Mouse (Mus musculus) thymus, postnatal 36 days (tissue): Measurements from ENCODE around the gene Tlk2.

ENCODE experiments used
- DNase-seq, 2 experiments: peaks; one replicate each; pipeline ENCODE4 v3.0.0; 2022; ENCODE audit warnings: mixed read lengths in 2 of 2

Tlk2 gene

DNA sequence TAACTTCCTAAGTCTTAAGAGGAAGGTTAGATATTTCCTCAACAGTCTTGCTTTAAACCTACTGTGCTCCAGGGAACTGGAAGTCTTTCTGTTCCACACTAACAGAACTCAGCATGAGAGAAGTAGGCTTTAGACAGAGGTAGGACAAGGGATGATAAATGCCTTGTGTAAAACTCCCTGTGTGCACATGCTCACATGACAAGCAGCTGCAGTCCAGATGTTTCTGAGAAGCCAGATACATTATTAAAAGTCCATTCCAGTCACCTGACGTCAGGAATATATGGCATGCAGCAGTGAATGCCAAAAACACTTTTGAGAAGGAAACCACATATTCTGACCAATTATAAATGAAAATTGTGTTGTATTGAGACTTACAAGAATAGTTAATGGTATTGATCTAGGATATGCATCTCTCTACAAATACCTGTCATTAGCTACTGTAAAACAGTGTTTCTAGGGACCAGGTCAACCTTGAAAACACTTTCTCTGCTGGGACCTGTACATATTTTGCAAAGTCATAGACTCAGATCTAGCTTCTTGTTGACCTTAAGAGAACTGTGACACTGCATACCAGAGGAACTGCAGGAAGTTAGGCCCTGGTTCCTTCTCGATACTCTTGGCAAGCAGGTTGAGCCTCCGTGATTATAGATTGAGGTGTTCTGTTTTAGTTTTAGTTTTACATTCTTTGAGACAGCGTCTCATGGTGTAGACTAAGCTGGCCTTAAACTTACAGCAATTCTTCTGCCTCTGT is 83.2 kb downstream of the Tlk2 start:
- no peak for DNase-seq

DNA sequence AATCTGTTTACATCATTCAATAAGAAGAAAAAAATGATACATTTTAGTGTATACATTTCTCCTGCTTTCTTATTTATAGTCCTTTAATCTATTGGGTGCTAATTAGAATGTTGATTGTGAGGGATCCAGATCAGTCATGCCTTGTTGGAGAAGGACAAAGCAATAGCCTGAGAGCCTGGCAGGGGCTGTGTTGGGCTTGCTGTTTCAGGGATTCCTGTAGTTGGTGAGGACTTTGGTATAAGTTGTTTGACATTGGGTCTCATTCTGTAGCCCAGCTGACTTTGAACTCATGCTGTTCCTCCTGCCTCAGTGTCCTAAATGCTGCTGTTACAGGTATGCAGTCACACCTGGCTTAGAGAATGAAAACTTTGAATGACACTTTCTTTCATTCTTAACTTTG is 85.9 kb downstream of the Tlk2 start:
- DNase-seq = no peak

DNA sequence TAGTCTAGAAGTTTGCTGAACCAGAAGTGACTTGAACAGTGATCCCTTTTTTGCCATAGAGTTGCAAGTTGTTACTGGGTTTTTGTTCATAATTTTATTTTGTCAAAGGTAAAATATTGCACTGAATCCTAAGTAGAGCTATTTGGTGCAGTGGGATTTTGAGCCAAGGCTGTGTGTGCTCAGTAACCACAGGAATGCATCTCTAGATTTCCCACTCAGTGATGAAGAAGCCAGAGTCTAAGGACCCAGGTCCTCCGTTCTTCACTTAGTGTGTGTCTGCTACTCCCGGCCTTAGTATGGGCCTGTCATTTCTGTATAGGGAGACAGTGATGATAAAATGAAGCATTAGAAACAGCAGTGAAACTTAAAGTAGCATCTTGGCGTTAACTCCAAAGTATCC is 86.4 kb downstream of the Tlk2 start:
- DNase-seq = no peak

DNA sequence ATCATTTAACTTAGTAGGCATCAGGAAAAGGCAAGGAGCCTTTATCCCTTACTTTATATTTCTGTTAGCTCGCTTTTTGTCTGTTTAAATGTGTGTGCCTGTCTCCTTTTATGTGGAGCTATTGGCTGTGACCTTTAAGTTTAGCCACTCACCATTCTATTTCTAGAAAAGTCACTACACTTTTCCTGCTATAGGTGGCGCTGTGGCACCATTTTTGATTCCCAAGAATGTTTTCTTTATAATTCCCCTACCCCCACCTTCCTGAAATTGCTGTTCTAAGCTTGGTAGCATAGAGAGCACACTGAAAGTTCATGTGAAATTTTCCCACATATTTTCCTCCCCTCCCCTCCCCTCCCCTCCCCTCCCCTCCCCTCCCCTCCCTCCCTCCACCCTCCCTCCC is 91.5 kb downstream of the Tlk2 start:
- no peak for DNase-seq

GRCm38 (mm10) chr11:105280456-105280855 is 101.8 kb downstream of the Tlk2 start:
- no peak for DNase-seq

GRCm38 (mm10) chr11:105281291-105281690 is 102.7 kb downstream of the Tlk2 start:
- no peak for DNase-seq

GRCm38 (mm10) chr11:105281763-105282459 is 103.3 kb downstream of the Tlk2 start:
- no peak for DNase-seq

- no peak for DNase-seq
Measured at GRCm38 (mm10) chr11:105282460-105282859, 103.9 kb downstream of the Tlk2 start.

DNA sequence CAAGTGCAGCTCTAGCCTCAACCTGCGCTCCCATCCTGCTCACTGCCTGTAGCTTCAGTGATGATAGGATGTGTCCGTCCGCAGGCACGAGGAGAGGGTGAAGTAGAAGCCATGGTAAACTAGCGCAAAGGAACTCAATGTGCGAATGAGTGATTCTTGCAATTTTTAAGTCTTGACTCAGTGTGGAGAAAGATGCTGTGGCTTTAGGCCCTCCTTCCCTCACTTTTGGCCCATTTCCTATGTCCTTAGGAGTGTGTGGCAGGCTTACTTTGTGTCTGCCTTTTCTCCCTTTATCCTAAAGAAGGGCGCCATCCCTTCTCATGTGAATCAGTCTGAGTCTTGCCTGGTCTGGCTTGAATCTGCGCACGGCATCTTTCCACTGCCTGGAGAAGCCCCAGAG is 104.4 kb downstream of the Tlk2 start:
- no peak for DNase-seq

DNA sequence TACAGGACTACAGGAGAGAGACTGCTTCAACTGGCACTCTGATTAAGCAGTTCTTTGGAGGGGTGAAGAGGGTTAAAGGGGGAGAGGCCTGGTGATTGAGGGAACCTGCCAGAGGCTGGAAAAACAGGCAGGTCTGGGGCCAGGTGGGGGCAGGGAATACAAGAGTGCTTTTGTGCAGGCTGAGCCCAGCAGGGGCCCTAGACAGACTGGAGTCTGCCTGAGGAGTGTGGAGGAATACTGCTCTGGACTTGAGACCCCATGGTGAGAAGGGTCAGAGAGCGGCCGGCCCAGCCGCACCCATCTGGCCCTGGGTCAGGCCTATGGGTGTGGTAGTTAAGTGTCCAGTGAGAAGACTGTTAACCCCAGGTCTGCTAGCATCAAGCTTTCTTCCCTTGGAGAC is 107.1 kb downstream of the Tlk2 start:
- DNase-seq = no peak

DNA sequence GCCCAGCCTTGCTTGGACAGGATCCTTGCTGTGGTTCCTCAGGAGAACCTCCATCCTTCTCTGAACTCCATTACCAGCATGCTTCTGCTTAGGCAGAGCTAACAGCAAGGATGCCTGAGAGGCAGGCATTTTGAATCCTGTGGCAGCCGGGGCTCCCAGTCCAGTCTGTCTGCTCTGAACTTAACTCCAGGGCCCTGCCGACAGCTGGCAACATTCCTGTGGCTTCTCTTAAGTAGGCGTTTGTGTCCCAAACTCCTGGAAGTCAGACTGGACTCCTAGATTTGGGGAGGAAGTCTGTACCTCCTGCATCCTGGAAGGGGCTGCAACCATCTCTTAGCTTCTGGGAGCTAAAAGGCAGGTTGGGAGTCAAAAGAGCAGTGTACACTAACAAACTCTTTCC is 110.8 kb downstream of the Tlk2 start:
- DNase-seq = no peak

DNA sequence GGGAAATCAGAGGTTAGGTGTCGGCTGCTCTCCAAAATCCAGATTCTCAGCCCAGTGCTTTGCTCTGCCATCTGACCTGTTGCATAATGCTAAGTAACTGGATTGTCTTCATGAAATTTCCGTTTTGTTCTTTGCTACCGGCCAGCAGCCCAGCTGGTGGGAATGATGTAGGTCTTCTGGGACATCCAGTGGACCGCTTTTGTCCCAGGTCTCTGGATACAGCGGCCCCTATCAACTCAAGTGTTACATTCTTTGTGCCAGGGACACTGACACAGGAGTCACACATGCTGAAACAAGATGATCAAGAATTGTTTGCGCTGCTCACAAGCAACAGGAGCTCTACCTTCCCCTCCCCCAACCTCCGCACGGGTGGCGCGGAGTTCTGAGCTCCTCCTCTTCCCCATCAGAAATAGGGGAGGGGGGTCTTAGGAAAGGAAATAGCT is 113.1 kb downstream of the Tlk2 start:
- DNase-seq = no peak

GRCm38 (mm10) chr11:105292124-105293071 is 113.8 kb downstream of the Tlk2 start, which contains the start of gene Mrc2:
Gene Mrc2, plus strand, starts transcription at chr11:105292643.
- peak in 1 of 2 experiments; percentile 14 for DNase-seq

- no peak for DNase-seq
Measured at GRCm38 (mm10) chr11:105293101-105293581, 114.5 kb downstream of the Tlk2 start.

DNA sequence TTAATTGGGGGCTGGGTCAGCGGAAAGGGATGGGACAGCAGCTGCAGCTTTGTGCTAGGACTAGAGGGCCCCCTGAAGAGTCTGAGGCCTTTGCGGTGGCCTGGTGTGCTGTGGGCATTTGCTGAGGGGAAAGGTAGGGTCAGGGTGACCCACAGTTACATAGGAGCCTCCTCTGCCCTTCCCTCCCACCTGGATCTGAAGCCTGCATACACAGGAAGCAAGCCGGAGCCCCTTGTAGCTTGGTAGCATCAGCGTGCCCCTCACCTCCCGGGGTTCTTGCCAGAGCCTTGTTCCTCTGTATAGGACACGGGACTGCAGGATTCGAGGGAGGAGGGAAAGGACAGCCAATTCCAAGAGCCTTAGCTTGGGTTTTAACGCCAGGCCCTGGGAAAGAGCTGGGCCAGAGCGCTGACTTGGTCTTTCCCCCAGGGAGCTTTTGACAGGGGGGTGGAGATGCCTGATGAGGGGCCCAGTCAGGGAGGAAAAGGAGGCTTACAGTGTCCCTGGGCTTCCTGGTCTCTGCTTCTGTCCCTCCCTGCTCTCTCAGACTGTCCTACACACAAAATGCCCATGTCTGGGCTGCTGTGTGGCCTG is 115.4 kb downstream of the Tlk2 start:
- DNase-seq = no peak

DNA sequence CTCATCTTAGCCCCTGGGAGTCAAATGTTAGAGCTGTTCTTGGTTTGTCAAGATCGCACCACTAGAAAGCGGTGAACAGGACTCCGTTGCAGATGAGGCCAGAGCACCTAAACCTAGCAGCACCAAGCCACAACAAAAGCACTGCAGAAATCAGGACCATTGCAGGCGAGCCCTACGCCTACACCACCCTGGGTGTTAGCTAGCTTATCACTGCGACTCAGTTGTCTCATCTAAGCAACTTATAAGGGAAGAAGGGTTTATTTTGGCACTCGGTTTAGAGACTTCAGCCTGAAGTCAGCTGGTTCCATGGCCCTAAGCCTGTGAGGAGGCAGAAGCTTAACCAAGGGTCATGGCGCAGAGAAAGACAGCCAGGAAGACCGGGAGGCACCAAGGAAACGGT is 117.5 kb downstream of the Tlk2 start:
- DNase-seq = no peak

GRCm38 (mm10) chr11:105310197-105310596 is 131.6 kb downstream of the Tlk2 start:
- DNase-seq = no peak

GRCm38 (mm10) chr11:105311291-105311975 is 132.8 kb downstream of the Tlk2 start:
- DNase-seq = no peak

DNA sequence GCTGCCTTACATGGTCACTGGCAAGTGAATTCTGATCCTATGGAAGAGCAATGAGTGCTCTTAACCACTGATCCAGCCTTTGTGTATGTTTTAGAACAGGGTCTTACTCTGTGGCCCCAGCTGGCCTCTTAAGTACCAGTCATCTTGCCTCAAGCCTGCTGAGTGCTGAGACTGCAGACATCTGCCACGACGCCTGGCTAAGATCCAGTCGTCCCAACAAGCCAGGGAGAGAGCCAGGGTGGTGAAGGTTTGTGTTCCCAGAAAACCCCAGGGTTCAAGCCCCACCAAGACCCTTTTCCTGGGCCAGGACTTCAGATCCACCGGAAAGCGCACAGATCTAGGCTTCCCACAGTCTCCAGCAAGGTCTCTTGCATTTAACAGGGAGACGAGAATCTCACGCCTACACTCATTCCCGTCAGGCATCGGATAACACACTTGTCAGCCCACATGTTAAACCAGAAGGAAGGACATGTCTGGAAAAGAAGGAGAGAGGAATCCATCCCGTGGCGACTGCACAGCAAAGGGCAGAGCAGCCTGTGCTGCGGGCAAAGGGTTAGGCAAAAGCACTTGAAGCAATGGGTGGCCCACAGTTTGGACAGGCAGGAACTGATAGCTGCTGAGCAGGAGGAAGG is 133.8 kb downstream of the Tlk2 start:
- DNase-seq = no peak

GRCm38 (mm10) chr11:105312972-105313632 is 134.5 kb downstream of the Tlk2 start:
- no peak for DNase-seq

DNA sequence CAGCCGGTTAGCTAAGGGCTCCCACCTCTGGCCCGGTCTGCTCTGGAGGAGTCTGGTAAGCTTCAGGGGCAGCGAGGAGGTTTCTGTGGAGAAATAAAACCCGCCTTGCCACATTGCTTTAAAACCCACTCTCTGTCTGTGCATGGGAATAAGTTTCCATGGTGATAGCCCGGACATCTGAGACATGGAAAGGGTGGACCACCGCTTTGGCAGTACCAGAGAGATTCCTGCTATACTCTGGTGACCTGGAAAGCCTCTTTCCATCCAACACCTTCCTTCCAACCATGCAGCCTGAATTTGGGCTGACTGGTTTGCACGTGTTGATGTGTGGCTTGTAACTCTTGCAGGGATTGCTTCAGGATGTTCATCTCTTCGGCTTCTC is 135.0 kb downstream of the Tlk2 start:
- DNase-seq = no peak
